Mouse (Mus musculus) frontal cortex, postnatal 10 days (tissue): ENCODE measurements around the gene Gemin7.

ENCODE experiments used
- DNase-seq, 2 experiments: peaks; one replicate each; pipeline ENCODE4 v3.0.0; 2022; ENCODE audit warnings: low spot score in 2 of 2, mixed read lengths in 1 of 2

Gene Gemin7

GRCm38 (mm10) chr7:19547344-19547969 lies 29.9 kb downstream of the Gemin7 start:
- no peak for DNase-seq

- no peak for DNase-seq
Observed at GRCm38 (mm10) chr7:19546007-19546406, 31.4 kb downstream of the Gemin7 start.

GRCm38 (mm10) chr7:19543584-19543983 lies 33.8 kb downstream of the Gemin7 start:
- no peak for DNase-seq

- DNase-seq: peak in 1 of 2 experiments; percentile 68
Observed at GRCm38 (mm10) chr7:19542155-19542691, 35.2 kb downstream of the Gemin7 start.

GRCm38 (mm10) chr7:19541681-19542154 lies 35.7 kb downstream of the Gemin7 start:
- DNase-seq: no peak

- no peak for DNase-seq
Observed at GRCm38 (mm10) chr7:19540771-19541566, 36.4 kb downstream of the Gemin7 start.

- no peak for DNase-seq
Observed at GRCm38 (mm10) chr7:19534676-19535075, 42.7 kb downstream of the Gemin7 start.

GRCm38 (mm10) chr7:19532240-19532639 lies 45.2 kb downstream of the Gemin7 start:
- no peak for DNase-seq

- DNase-seq: no peak
Observed at GRCm38 (mm10) chr7:19531077-19531476, 46.3 kb downstream of the Gemin7 start.

- DNase-seq: no peak
Observed at GRCm38 (mm10) chr7:19525105-19525481, 52.3 kb downstream of the Gemin7 start.

GRCm38 (mm10) chr7:19524420-19525104 lies 52.8 kb downstream of the Gemin7 start:
- no peak for DNase-seq

- DNase-seq: peak; percentile 57 to 77
Observed at GRCm38 (mm10) chr7:19523757-19524419, 53.5 kb downstream of the Gemin7 start.

GRCm38 (mm10) chr7:19523017-19523756 lies 54.2 kb downstream of the Gemin7 start:
- no peak for DNase-seq

- no peak for DNase-seq
Observed at GRCm38 (mm10) chr7:19520032-19520431, 57.4 kb downstream of the Gemin7 start.

- no peak for DNase-seq
Observed at GRCm38 (mm10) chr7:19517652-19518365, 59.6 kb downstream of the Gemin7 start, which contains the start of gene Nkpd1. Nkpd1 (plus strand) TSS chr7:19517838.
